Mouse (Mus musculus) left cerebral cortex, adult 11 months (tissue): ENCODE data around the gene Agbl4.

Source experiments
- DNase-seq: peaks from one replicate; pipeline ENCODE4 v3.0.0; 2022; ENCODE audit warnings: low spot score

The Agbl4 gene

DNA sequence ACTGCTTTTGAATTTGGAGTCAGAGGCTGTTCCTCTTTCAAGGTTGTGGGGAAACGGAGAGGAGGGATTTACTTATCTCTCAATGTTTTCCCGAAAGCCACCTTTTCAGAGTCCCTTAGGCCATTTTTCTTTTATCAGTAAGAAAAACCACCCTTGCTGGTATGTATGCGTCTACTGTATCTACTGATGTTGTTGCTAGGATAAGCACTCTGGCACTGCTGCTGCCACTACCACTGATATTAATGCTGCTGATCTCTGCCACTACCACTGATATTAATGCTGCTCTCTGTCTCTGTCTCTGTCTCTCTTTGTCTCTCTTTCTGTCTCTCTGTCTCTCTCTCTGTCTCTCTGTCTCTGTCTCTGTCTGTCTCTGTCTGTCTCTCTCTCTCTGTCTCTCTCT is 1271.9 kb downstream of the Agbl4 start:
- DNase-seq, result no peak

GRCm38 (mm10) chr4:111670566-111671421 is 1273.3 kb downstream of the Agbl4 start:
- no peak for DNase-seq

- DNase-seq, result no peak
Measured at GRCm38 (mm10) chr4:111671440-111671839, 1274.0 kb downstream of the Agbl4 start.

GRCm38 (mm10) chr4:111673904-111674303 is 1276.4 kb downstream of the Agbl4 start:
- no peak for DNase-seq

- DNase-seq, result no peak
Measured at GRCm38 (mm10) chr4:111681926-111682325, 1284.5 kb downstream of the Agbl4 start.

- DNase-seq, result no peak
Measured at GRCm38 (mm10) chr4:111682793-111683192, 1285.3 kb downstream of the Agbl4 start.

DNA sequence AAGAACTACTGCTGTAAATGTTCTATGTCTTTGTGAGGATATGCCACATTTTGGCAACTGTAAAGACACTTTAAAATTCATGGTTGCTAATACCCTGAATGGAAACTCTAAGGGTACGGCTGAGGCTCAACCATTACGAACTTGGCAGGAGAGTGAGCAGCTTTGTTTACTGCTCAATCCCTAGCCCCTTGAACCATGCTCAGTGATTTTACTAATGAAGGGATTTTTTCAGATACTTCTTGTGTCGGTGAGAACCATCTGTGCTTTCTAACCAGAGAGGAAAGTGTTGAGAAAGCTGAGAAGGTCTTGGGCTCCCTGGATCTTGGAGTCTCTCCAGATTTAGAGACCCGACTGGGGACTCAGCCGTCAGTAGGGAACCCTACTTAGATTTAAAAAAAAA is 1286.4 kb downstream of the Agbl4 start:
- DNase-seq, result no peak

DNA sequence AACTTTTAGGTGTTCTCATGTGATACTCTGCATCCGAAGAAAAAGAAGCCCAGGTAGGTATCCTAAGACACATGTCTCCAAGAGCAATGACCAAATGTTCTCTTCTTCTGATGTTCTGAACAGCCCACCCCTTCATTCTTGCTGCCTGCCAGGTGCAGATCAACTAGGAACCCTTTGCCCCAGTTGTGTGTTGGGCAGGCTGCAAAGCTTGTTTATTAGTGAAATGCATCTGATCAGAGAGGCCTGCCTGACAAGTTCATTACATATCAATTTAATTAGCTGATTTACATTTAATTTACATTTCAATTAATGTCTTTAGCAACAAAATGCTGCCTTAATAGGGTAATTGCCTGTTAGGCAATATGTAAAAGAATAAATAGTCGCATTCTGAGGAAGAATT is 1288.5 kb downstream of the Agbl4 start:
- no peak for DNase-seq

- no peak for DNase-seq
Measured at GRCm38 (mm10) chr4:111686951-111687350, 1289.5 kb downstream of the Agbl4 start.

GRCm38 (mm10) chr4:111687613-111688012 is 1290.2 kb downstream of the Agbl4 start:
- DNase-seq, result peak; percentile 50

DNA sequence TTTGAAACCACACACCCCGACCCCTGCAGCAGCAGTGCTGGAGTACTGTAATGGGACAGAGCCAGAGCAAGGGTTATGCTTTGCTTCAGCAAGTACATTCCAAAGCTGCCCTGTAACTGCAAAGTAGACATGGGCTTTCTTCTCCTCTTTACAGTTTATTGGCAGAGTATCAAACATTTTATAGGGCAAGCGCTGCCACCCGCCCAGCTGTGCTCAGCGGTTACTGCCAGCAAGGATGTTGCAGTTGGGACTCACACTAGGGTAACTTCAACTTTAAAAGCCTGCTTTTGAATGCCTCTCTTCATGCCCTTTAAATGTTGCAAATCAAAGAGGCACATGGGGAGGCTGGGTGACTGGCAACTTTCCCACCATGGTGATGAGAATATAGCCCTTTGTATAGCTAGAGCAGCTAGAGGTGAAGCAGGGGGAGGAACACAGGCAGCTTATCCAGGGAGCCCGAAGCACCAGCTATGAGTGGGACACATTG is 1293.6 kb downstream of the Agbl4 start:
- DNase-seq, result no peak

- DNase-seq, result no peak
Measured at GRCm38 (mm10) chr4:111701381-111701780, 1303.9 kb downstream of the Agbl4 start.

DNA sequence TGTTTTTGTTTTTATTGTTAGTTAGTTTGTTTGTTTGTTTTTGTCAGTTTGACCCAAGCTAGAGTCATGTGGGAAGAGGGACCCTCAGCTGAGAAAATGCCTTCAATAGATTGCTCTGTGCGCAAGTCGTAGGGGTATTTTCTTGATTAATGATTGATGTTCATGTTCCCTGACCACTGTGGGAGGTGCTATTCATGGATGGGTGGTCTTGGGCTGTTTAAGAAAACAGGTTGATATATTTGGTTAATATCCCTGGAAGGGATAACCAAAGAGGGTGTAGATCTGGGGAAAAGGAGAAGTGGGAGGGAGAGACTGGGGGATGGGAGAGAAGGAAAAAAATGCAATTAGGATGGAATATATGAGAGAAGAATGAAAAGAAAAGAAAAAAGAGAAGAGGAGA is 1306.7 kb downstream of the Agbl4 start:
- no peak for DNase-seq

DNA sequence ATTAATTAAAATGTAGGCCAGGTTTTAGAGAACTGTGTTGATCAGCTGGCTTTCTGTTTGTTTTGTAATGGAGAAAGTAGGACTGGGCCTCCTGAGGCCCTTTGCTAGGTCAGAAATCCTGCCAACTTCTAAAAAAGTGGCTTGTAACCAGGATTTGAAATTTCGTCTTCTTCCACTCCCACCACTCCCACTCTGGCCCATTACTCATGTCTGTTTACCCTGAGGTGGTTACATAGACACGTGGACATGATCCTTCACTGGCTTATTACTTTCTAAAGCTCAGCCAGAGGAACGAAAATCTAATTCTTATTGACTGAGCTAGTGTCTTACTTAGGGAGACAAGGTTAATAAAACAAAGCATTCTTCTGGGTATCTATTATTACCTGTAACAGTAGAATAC is 1307.5 kb downstream of the Agbl4 start:
- no peak for DNase-seq
